13 mouse cellular contexts compared by ENCODE assay signal in genomic region chr8:3593470-3593869, GRCm38 (mm10). TPM values are rescaled to one million over a fixed set of nuclear protein-coding genes. Genes with fewer than 3 reads are reported as not detected.
DNase-seq lines count a peak whose midpoint lies in the region; ATAC-seq and TF ChIP-seq lines count a peak whose summit lies in the region.
"Had no signal": no experiment of that assay in that cellular context is flagged by ENCODE, and none has a peak within 500 bp of the region (broad histone marks: within the 10 kb centered on the region; RNA-seq: fewer than 3 reads in every experiment).

No protein-coding gene starts in this region.

- peak; percentile 49 for DNase-seq in cerebellum, adult 9-11 months
- no peak for DNase-seq in cerebellum, adult 8-10 months
- peak; percentile 26 for DNase-seq in lung, postnatal 25 days (ENCODE audit: low spot score)
- DNase-seq in lung, adult 2 months, result no peak
- DNase-seq in stomach, postnatal 0 days (ENCODE audit: low spot score), result peak; percentile 54
- DNase-seq in layer of hippocampus, adult 9-10 months (ENCODE audit: low spot score), result no peak
- no peak for DNase-seq in heart, adult 2 months
- DNase-seq: thymus, postnatal 36 days had no signal

- TF ChIP-seq POLR2A in lung, adult 2 months (IDR thresholded peaks at IDR 0.05; ENCODE audit: borderline replicate concordance, extremely low read depth, low read depth, low read length), result no peak
- no peak for TF ChIP-seq POLR2A in heart, adult 2 months (IDR thresholded peaks at IDR 0.05; ENCODE audit: insufficient read depth, low read depth, low read length)

- 55% methylated on average over 3 of the region's 3 CpGs for WGBS in lung, adult 2 months
- 66% methylated on average over 3 of the region's 3 CpGs for WGBS in stomach, postnatal 0 days
- WGBS in heart, adult 2 months, result 25% methylated on average over 3 of the region's 3 CpGs

- H3K36me3 ChIP-seq in stomach, postnatal 0 days (ENCODE audit: control insufficient read depth, insufficient read depth, low read length), result no peaks in the 10 kb centered on the region
- H3K36me3 ChIP-seq in heart, adult 2 months (ENCODE audit: control insufficient read depth, insufficient read depth, low read length), result no peaks in the 10 kb centered on the region

- H3K9ac ChIP-seq in stomach, postnatal 0 days (ENCODE audit: low read length), result no peak overlapping the region
- no peak overlapping the region for H3K9ac ChIP-seq in heart, adult 2 months (ENCODE audit: low read depth, low read length)
- H3K9ac ChIP-seq: liver, embryonic 15.5 days had no signal

- no peak overlapping the region for H3K4me2 ChIP-seq in stomach, postnatal 0 days (replicated peaks; ENCODE audit: low read depth)
- H3K4me2 ChIP-seq: liver, embryonic 15.5 days had no signal

- H3K27me3 ChIP-seq in stomach, postnatal 0 days (ENCODE audit: control insufficient read depth, insufficient read depth, low read length), result no peaks in the 10 kb centered on the region
- no peaks in the 10 kb centered on the region for H3K27me3 ChIP-seq in heart, adult 2 months (ENCODE audit: control insufficient read depth, insufficient read depth, low read length)
- H3K27me3 ChIP-seq: liver, embryonic 15.5 days; Patski had no signal

- no peaks in the 10 kb centered on the region for H3K79me2 ChIP-seq in heart, adult 2 months (replicated peaks; ENCODE audit: control insufficient read depth, insufficient read depth, low read length)

- ATAC-seq in common myeloid progenitor, adult 5-6 weeks (replicated peaks; ENCODE audit: low read depth, poor library complexity, severe bottlenecking), result 0 out of 2 replicates have a peak, but pooled peaks have one; percentile 30
- ATAC-seq in stomach, postnatal 0 days (ENCODE audit: low FRiP score, low TSS enrichment), result no peak
- ATAC-seq: Patski had no signal

- no peak overlapping the region for H3K27ac ChIP-seq in stomach, postnatal 0 days (replicated peaks)
- no peak overlapping the region for H3K27ac ChIP-seq in heart, adult 2 months
- H3K27ac ChIP-seq: liver, embryonic 15.5 days had no signal

- H3K9me3 ChIP-seq in stomach, postnatal 0 days (ENCODE audit: control insufficient read depth, low read length), result no peaks in the 10 kb centered on the region
- H3K9me3 ChIP-seq: liver, embryonic 15.5 days had no signal

- no peak overlapping the region for H3K4me3 ChIP-seq in lung, adult 2 months (replicated peaks; ENCODE audit: extremely low read depth, low read depth, low read length)
- H3K4me3 ChIP-seq in stomach, postnatal 0 days (ENCODE audit: low read depth, low read length), result no peak overlapping the region
- no peak overlapping the region for H3K4me3 ChIP-seq in heart, adult 2 months
- H3K4me3 ChIP-seq: liver, embryonic 15.5 days had no signal

- no peak for TF ChIP-seq CTCF in lung, adult 2 months (IDR thresholded peaks at IDR 0.05; ENCODE audit: insufficient read depth, low read length)
- no peak for TF ChIP-seq CTCF in stomach, postnatal 0 days (IDR thresholded peaks at IDR 0.05; ENCODE audit: low read depth)
- TF ChIP-seq CTCF in heart, adult 2 months (IDR thresholded peaks at IDR 0.05), result no peak

- TF ChIP-seq EP300 in stomach, postnatal 0 days (optimal IDR thresholded peaks at IDR 0.05), result no peak
- no peak for TF ChIP-seq EP300 in heart, adult 2 months (IDR thresholded peaks at IDR 0.05; ENCODE audit: insufficient read depth, low read depth, low read length)

- H3K4me1 ChIP-seq in lung, adult 2 months (ENCODE audit: control insufficient read depth, insufficient read depth, low read length), result no peaks in the 10 kb centered on the region
- no peaks in the 10 kb centered on the region for H3K4me1 ChIP-seq in stomach, postnatal 0 days (replicated peaks; ENCODE audit: control insufficient read depth, insufficient read depth)
- no peaks in the 10 kb centered on the region for H3K4me1 ChIP-seq in heart, adult 2 months (ENCODE audit: control insufficient read depth, insufficient read depth, low read length)
- H3K4me1 ChIP-seq: liver, embryonic 15.5 days had no signal

- intact Hi-C loops in heart, adult 2 months (cut with DNase I), result no loop called here

RNA-seq across cellular contexts. Expression of gene Camsap3, which starts 6.4 kb away (rescaled TPM):
- 16.9 and 33.1 TPM in 2 replicates for polyA plus RNA-seq in lung, adult 2 months (2012; rRNA removed)
- total RNA-seq in common myeloid progenitor, adult 5-6 weeks (2017), result 1.0 TPM in 2 replicates
- polyA plus RNA-seq in stomach, postnatal 0 days (2015; fragmentation: Nextera tagmentation; extraction: Ambion mirVana), result 14.2 and 20.1 TPM in 2 replicates
- 1 to 10 TPM in 1 of 2 experiments, under 1 TPM in 1; 0.68 to 1.2 TPM for total RNA-seq in heart, adult 2 months (2021)
- 1.8 and 1.9 TPM in 2 replicates for polyA plus RNA-seq in heart, adult 2 months (2012; rRNA removed)

RNA-seq across cellular contexts. Expression of gene C330021F23Rik, which starts 25.7 kb away (rescaled TPM):
- 0.88 TPM in 1 of 2 replicates, not detected in the other for polyA plus RNA-seq in lung, adult 2 months (2012; rRNA removed)
- total RNA-seq in common myeloid progenitor, adult 5-6 weeks (2017), result 0.44 and 0.96 TPM in 2 replicates
- 0.18 and 0.38 TPM in 2 replicates for polyA plus RNA-seq in stomach, postnatal 0 days (2015; fragmentation: Nextera tagmentation; extraction: Ambion mirVana)
- total RNA-seq in heart, adult 2 months (2021), result under 1 TPM in 1 of 2 experiments, not detected in 1; 0.39 TPM
- 0.50 TPM in 1 of 2 replicates, not detected in the other for polyA plus RNA-seq in heart, adult 2 months (2012; rRNA removed)
- total RNA-seq: left cerebral cortex, postnatal 10 days had no signal

RNA-seq across cellular contexts. Expression of gene Xab2, which starts 27.6 kb away (rescaled TPM):
- polyA plus RNA-seq in lung, adult 2 months (2012; rRNA removed), result 59.0 and 66.6 TPM in 2 replicates
- total RNA-seq in common myeloid progenitor, adult 5-6 weeks (2017), result 53.4 and 54.3 TPM in 2 replicates
- 23.3 and 25.5 TPM in 2 replicates for polyA plus RNA-seq in stomach, postnatal 0 days (2015; fragmentation: Nextera tagmentation; extraction: Ambion mirVana)
- total RNA-seq in heart, adult 2 months (2021), result 10 to 100 TPM; 15.3 to 15.4 TPM
- 27.0 and 30.1 TPM in 2 replicates for polyA plus RNA-seq in heart, adult 2 months (2012; rRNA removed)

RNA-seq across cellular contexts. Expression of gene Pet100, which starts 27.9 kb away (rescaled TPM):
- polyA plus RNA-seq in lung, adult 2 months (2012; rRNA removed), result 3.7 and 10.0 TPM in 2 replicates
- total RNA-seq in common myeloid progenitor, adult 5-6 weeks (2017), result 162 and 251 TPM in 2 replicates
- 143 and 171 TPM in 2 replicates for polyA plus RNA-seq in stomach, postnatal 0 days (2015; fragmentation: Nextera tagmentation; extraction: Ambion mirVana)
- 10 to 100 TPM; 79.1 to 92.2 TPM for total RNA-seq in heart, adult 2 months (2021)
- 7.6 and 13.6 TPM in 2 replicates for polyA plus RNA-seq in heart, adult 2 months (2012; rRNA removed)

RNA-seq across cellular contexts. Expression of gene Pcp2, which starts 31.9 kb away (rescaled TPM):
- polyA plus RNA-seq in lung, adult 2 months (2012; rRNA removed), result not detected in 2 replicates
- not detected in 2 replicates for total RNA-seq in common myeloid progenitor, adult 5-6 weeks (2017)
- 0.25 TPM in 1 of 2 replicates, not detected in the other for polyA plus RNA-seq in stomach, postnatal 0 days (2015; fragmentation: Nextera tagmentation; extraction: Ambion mirVana)
- not detected for total RNA-seq in heart, adult 2 months (2021)
- not detected in 2 replicates for polyA plus RNA-seq in heart, adult 2 months (2012; rRNA removed)
- total RNA-seq: left cerebral cortex, postnatal 10 days had no signal
- polyA plus RNA-seq: heart, embryonic 14.5 days; Patski had no signal

Comparison
In these comparisons a context has a peak if more than half of its experiments do, and no peak if none do; other contexts are left out.
1. DNase-seq: peak in cerebellum, adult 9-11 months (single experiment), lung, postnatal 25 days (single experiment) and stomach, postnatal 0 days (single experiment); none in cerebellum, adult 8-10 months (single experiment), lung, adult 2 months (single experiment), layer of hippocampus, adult 9-10 months (single experiment) and heart, adult 2 months (0 of 2).